16 mouse cellular contexts compared by ENCODE assay signal in the genomic region with DNA sequence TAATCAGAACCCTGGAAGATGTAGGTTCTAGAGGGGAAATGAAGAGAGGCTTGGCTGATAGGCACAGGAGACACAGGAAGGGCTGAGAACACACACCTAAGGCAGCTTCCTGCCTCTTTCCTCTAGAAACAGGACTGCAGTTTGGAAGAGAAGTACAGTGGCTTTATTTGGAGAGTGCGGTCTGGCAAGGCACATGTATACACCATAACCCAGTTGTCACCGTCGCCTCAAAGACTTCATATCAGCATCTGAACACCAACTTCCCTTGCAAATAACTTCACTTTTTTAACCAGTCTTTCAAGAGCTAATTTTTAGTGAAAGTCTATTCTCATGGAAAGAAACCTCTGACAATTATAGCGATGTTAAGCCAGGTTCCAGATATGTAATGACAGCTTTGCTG.
"Had no signal": no experiment of that assay in that cellular context is flagged by ENCODE, and none has a peak within 500 bp of the region (broad histone marks: within the 10 kb centered on the region; RNA-seq: fewer than 3 reads in every experiment).

No protein-coding gene starts in this region.

- DNase-seq: lung, adult 18-20 months; lung, postnatal 10 days; lung, postnatal 4 days; midbrain, embryonic 14.5 days; right cerebral cortex, postnatal 25 days; right cerebral cortex, postnatal 4 days; spleen, adult 18-20 months; thymus, adult 18-20 months; thymus, postnatal 14 days; thymus, postnatal 36 days had no signal

- H3K9me3 ChIP-seq: midbrain, embryonic 12.5 days; neural tube, embryonic 13.5 days; neural tube, embryonic 15.5 days had no signal

- H3K9ac ChIP-seq: liver, embryonic 14.5 days; midbrain, embryonic 12.5 days; neural tube, embryonic 13.5 days; neural tube, embryonic 15.5 days had no signal

- H3K27me3 ChIP-seq: midbrain, embryonic 12.5 days; neural tube, embryonic 13.5 days had no signal

- H3K4me2 ChIP-seq: midbrain, embryonic 12.5 days; neural tube, embryonic 13.5 days; neural tube, embryonic 15.5 days had no signal

- H3K4me3 ChIP-seq: midbrain, embryonic 12.5 days; myocyte; neural tube, embryonic 13.5 days; neural tube, embryonic 15.5 days had no signal

- H3K36me3 ChIP-seq: midbrain, embryonic 12.5 days; neural tube, embryonic 13.5 days; neural tube, embryonic 15.5 days had no signal

- ATAC-seq: midbrain, embryonic 16.5 days had no signal

- H3K27ac ChIP-seq: liver, embryonic 14.5 days; midbrain, embryonic 12.5 days; neural tube, embryonic 13.5 days; neural tube, embryonic 15.5 days had no signal
